Mouse (Mus musculus) kidney, adult 10 weeks (tissue): ENCODE data around the gene Sstr1. TPM values are rescaled to one million over a fixed set of nuclear protein-coding genes. Genes with fewer than 3 reads are reported as not detected.

Source experiments
- polyA plus RNA-seq: library from polyadenylated mRNA; stranded (reverse); fragments of 350-450 nt; fragmentation: Illumina TruSeq; extraction: RNeasy Lipid Tissue Mini Kit (QIAGEN cat#74804); gene quantifications from one replicate; pipeline ENCODE4 v1.2.3, GENCODE M21; 2014; ENCODE audit warnings: low read depth, low replicate concordance

The Sstr1 gene
- polyA plus RNA-seq = not detected

GRCm38 (mm10) chr12:58211163-58212071 lies at the start of gene Sstr1:
Sstr1 (plus strand) TSS chr12:58211772.

Other genes with a start within 250 kb of the Sstr1 start
- gene Clec14a, start 57.5 kb downstream of the Sstr1 start, polyA plus RNA-seq = 16.9 TPM